Mouse (Mus musculus): ENCODE measurements at regions not wholly inside any gene's neighbourhood (a gene's known extent, or its start where the extent isn't known, plus 50 kb on each side); places are given as distances from the start of the nearest gene placed in this dataset.
"Not testable (repeated sequence)": the region's sequence is repeated elsewhere in the genome, so short reads cannot be mapped to it uniquely, and the experiment has no call there.

- DNase-seq (ENCODE audit: low read depth) = peak; percentile 1
Observed at GRCm38 (mm10) chr16:3114473-3115335, 476.1 kb upstream of the Olfr161 start.

GRCm38 (mm10) chr16:3115336-3116112, 475.3 kb upstream of the Olfr161 start:
- DNase-seq (ENCODE audit: low read depth) = peak; percentile 41

GRCm38 (mm10) chr16:3116113-3116511, 474.7 kb upstream of the Olfr161 start:
- DNase-seq (ENCODE audit: low read depth) = peak; percentile 37

GRCm38 (mm10) chr16:3121216-3121615, 469.6 kb upstream of the Olfr161 start:
- DNase-seq (ENCODE audit: low read depth) = not testable (repeated sequence)

GRCm38 (mm10) chr16:3122145-3122860, 468.5 kb upstream of the Olfr161 start:
- peak; percentile 0 for DNase-seq (ENCODE audit: low read depth)

GRCm38 (mm10) chr16:3122861-3123477, 467.9 kb upstream of the Olfr161 start:
- peak; percentile 47 for DNase-seq (ENCODE audit: low read depth)

GRCm38 (mm10) chr16:3127317-3127716, 463.5 kb upstream of the Olfr161 start:
- peak; percentile 0 for DNase-seq (ENCODE audit: low read depth)

Data from naive thymus-derived CD4-positive, alpha-beta T cell, adult 2 months (primary cell).